Mouse (Mus musculus) T-cell, adult 2 months (primary cell): ENCODE results near the gene Sptbn4.

Experiments used
- DNase-seq: peaks from one replicate; pipeline ENCODE4 v3.0.0; 2022; ENCODE audit warnings: low spot score

The Sptbn4 gene

DNA sequence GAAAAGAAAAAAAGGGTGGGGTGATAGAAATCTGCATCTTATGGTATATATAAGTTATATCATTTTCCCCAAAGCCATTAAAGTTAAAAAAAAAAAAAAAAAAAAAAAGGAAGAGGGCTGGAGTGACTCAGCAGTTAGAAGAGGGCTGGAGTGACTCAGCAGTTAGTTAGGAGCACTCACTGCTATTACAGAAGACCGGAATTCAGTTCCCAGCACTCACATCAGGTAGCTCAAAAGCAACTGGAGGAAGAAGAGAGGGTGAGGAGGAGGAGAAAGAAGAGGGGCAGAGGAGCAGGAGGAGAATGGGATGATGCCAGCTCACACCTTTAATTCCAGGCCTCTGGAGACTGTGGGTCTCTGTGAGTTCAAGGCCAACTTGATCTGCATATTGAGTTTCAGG, 64.3 kb downstream of the Sptbn4 start:
- DNase-seq = no peak

DNA sequence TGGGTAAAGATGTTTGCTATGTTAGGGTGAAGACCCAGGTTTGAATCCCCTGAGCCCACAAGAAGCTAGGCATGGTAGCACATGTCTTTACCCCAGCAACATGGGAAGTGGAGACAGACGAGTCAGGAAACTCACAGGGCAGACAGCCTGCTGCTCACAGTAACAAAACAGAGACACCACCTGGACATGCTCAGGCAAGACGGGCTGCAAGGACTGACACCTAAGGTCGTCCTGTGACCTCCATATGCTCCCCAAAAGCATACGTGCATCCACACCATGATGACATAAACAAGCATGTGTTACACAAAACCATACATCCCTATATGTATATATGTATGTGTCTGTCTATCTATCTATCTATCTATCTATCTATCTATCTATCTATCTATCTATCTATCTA, 65.9 kb downstream of the Sptbn4 start:
- no peak for DNase-seq

DNA sequence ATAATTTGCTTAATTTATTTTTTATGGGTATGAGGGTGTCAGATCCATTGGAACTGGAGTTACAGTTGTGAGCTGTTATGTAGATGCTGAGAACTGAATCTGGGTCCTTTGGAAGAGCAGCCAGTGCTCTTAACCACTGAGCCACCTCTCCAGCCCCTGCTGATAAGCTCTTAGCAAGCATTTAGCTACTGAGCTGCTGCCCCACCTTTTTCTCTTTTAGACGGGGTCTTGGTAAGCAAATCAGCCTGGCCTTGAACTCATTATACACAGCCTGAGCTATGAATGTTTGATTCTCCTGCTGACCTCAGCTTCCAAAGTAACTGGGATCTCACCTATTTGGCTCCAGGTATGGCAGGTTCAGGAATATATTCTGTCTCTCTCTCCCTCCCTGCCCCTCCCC, 66.5 kb downstream of the Sptbn4 start:
- DNase-seq = no peak

DNA sequence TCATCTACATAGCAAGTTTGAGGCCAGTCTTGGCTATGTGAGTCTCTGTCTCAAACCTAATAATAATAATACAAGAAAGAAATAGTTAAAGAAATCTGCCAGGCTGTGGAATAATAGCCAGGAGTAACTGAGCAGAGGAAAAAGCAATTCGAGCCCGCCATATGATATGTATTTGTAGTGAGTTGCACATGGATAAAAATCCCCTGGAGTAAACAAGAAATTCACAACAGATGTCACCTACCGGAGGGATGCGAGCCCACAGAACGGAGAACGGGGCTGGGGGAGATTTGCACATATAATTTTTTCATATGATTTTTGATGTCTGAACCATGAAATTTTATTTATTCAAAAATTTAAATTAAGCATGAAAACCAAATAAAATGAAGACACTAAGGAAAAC, 67.7 kb downstream of the Sptbn4 start:
- no peak for DNase-seq

DNA sequence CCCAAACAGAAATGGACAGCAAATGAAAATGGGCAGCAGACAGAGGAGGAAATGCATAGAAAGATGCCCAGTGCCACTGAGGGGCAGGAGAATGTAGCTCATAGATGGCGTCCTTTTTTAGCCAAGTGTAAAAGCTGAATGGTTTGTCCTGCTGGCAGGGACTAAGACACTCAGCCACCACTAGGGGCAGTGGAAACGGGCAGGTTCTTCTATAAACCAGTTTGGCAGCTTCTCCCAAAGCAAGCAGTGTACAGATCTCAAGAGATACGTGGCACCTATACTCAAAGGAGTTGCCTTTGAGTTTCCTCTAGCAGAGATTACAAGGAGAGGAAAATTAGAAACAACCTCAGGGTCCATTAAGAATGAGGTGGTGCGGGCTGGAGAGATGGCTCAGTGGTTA, 69.1 kb downstream of the Sptbn4 start:
- no peak for DNase-seq

DNA sequence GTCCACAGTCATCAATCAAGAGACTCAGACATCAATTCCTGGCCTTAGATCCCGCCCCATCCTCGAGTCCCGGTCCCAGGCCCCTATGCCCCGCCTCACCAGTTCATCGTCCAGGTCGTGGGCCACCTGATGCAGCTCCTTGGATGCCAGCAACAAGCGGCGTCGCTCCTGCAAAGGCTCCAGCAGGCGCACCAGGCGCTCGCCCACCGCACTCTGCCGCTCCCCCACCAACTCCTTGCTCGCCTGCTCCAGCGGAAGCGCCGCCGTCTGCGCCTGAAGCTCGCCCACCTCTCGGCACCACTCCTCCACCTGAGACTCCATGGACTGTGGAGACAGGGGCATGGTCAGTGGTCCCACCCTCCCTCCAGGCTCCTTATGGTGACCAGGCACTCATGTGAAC, 72.2 kb downstream of the Sptbn4 start:
- no peak for DNase-seq

DNA sequence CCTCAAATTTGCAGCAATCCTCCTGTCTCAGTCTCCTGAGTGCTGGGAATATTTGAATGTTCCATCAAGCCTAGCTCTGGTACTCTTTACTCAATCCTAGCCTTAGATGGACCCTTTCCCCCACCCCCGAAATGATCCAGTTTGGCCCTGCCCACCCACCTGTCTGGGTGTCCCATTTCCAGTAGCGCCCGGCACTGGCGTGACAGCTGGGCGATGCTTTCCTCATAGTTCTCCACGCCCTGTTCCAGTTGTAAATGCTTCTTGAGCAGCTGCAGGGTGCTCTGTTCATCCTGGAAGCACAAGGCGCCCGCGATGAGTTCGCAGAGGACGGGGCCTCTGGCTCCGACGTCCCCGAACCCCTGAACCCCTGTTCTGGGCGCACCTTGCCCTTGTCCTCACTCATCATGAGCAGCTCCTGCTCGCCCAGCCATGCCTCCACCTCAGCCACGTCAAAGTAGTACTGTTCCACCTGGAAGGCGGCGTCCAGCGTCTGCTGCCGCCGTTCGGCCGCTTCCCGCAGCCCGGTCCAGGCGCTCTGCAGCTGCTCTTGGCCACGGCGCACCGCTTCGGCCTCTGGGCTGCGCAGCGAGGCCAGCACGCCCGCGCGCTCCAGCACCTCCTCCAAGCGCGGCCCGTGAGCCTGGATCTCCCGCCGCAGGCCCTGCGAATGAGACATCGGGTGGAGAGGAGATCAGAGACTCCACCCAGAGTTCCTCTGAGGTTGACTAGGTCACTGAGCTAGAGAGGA, 75.6 kb downstream of the Sptbn4 start:
- no peak for DNase-seq

DNA sequence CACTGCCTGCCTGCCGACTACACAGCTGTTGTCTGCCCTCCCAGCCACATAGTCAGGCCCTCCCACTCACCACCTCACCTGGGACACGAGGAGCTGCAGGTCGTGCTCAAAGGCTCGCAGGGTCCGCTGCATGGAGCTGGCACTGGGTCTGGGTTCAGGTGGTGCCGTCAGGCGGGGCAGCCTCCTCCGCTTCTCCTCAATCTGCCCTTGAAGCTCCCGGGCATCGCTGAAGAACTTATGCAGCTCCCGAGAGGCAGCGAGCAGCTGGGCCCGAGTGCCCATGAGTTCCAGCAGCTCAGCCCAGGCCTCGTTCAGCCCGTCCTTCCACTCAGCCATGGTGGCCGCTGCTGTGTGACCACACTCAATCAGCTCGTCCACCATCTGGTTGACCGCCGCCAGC, 78.4 kb downstream of the Sptbn4 start:
- no peak for DNase-seq

DNA sequence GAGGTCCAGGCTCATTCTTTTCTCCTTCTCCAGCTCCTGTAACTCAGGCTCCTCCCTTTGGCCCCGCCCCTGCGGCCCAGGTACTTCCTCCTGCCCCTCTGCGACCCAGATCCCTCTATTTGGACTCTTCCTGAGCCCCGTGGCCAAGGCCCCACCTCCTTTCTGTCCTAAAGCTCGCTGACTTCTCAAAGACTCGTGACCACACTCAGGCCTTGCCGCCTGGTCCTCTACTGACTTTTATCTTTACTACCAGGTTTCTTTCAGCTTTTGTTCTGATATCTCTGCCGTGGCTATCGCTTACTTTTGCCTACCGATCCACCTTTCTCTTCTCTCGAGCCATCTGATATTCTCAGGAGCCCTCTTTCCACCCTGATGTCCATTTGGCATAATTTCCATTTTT, 79.5 kb downstream of the Sptbn4 start:
- DNase-seq = no peak

DNA sequence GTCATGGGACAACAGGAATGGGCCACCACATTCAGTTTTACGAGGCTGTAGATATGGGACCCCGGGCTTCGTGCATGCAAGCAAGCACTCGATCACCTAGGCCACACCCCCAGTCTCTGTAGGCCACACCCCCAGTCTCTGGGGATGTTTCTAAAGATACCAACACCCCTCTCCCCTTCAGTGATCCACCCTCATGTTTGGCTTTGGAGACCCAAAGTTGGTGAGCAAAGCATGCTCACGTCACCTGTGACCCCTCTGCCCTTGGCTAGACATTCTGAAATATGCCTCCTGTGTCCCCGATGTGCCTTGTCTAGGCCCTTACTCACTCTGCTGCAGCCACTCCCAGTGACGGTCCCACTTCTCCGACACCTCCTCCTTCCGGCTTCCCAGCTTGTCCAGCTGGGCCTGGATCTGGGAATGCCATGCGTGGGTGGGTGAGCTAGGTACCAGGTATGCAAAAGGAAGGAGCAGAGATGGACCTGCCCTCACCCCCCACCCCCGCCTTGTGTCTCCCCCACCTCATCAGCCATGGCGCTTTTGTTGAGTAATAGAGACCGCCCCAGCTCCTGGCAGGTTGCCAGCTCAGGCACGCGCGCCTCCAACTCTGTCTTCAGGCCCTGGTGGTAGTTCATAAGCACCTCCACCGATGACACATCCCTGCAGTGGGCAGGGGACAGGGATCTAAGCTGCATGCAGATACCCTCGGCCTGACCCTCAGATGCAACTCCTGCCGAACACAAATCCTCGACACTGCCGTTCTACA, 81.2 kb downstream of the Sptbn4 start:
- no peak for DNase-seq

DNA sequence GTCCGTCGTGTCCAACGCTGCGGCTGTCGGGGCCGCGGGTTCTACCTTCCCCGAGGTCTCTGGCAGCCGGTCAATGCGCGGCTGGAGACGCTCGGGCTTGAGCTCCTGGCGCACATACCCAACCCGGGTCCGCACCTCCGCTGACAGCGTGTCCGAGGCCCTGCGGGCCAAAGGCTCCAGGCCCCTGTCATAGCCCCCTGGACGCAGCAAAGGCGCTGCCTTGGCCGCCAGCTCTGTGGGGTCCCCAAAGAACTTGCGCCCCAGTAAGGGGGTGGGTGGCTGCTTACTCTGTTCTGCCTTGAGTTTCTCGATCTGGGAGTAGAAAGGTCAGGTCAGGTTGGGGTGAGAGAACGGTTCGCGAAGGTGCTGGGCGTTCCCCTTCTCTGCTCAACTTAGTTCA, 83.1 kb downstream of the Sptbn4 start:
- DNase-seq = no peak

DNA sequence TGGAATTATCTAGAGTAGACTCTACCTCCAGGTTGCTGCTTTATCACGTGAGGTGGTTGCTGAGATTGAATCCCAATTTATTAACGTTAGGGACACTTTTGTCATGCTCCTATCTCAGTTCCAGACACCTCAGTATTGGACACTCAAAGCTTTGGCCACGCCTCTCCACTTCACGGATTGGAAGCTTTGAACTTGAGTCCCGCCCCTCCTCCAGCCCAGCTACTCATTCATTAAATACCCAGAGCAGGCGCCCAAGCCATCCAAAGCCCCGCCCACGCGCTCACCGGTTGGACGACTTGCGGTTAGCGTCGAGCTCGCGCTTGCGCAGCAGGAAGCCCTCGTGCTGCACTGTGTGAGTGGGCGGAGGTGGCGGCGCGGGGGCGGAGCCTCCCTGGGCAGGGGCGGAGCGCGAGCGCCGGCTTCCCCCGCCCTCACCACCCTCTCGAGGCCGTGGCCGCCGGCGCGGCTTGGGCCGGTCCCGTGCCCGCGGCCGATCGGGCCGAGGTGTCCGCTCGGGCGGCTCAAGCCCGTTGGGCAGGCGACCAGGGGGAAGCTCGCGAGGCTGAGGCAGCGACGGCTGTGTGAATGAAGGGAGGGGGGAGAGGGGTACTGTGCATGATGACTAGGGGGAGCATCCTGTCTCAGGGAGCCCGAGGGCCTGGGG, 86.1 kb downstream of the Sptbn4 start:
- DNase-seq = peak; percentile 94

DNA sequence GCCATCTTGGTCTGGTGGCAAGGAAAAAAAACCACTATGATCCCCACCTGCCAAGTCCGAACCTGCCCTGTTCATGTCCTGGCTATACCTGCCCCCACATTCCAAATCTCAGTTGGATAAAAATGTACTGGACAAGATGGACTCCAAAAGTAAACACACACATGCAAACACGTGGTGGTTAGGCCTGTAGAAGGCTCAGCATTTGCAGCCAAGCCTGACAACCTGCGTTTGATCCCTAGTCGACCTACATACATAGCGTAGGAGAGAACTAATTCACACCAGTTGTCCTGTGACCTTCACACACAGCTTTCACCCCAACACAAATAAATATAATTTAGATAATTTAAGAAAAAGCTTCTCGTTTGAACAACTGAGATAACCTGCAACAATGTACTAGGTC, 86.7 kb downstream of the Sptbn4 start:
- no peak for DNase-seq

DNA sequence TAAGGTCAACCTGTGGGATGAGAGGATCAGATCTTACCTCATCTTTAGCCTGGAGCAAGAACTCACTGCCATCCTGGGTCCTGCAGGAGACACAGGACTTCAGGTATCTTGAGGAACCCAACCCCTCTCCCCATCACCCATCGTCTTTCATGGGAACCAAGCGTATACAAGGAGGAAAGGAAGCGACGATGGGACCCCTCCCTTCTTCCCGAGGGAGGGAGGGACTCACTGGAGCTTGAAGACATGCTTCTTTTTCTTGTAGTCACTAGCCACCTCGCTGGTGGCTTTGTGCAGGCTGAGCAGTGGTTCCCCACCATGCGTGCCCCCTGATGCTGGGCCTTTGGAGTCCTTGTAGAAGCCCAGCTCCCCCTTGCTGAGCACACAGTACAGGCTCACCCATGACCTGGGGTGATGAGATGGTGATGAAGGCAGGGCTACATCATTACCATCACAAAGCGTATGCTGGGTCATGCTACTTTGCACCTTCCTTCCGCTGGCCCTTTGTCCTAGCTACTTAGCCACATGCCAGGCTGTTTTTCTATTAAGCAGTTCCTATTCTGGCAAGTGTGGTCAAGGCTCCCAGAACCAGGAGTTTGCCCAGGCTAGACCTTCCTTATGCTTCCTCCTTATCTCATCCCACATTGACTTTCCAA, 87.7 kb downstream of the Sptbn4 start:
- DNase-seq = no peak

DNA sequence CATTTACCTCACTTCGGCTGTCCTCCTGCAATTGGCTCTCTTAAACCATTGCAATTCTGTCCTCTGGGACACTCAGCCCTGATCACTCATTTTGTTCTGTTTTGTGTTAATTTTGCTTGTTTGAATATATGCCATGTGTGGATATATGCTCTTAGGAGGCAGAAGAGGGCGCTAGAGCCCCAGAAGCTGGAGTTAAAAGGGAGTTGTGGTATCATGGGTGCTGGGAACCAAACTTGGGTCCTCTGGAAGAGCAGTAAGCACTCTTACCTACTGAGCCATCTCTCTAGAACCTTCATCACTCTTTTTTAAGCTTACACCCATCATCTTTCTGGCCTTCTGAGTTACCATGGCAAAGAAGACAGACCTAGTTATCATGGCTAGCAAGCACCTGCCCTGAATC, 88.3 kb downstream of the Sptbn4 start:
- DNase-seq = no peak

DNA sequence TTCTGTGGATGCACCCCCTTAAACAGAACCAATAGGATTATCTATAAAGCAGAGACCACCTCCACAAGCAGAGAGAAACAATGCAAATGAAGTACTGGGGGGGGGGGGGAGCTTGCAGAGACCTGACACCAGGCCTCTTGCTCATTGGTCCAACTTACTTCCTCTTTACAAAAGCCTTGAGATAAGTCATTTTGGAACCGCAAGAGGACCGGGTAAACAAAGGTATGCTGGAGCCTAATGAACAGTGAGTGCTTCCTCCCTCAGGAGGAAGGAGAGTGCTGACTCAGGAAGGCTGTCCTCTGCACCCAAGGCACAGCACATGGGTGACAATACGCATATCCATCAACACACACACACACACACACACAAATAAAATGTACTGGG, 89.9 kb downstream of the Sptbn4 start:
- DNase-seq = no peak

DNA sequence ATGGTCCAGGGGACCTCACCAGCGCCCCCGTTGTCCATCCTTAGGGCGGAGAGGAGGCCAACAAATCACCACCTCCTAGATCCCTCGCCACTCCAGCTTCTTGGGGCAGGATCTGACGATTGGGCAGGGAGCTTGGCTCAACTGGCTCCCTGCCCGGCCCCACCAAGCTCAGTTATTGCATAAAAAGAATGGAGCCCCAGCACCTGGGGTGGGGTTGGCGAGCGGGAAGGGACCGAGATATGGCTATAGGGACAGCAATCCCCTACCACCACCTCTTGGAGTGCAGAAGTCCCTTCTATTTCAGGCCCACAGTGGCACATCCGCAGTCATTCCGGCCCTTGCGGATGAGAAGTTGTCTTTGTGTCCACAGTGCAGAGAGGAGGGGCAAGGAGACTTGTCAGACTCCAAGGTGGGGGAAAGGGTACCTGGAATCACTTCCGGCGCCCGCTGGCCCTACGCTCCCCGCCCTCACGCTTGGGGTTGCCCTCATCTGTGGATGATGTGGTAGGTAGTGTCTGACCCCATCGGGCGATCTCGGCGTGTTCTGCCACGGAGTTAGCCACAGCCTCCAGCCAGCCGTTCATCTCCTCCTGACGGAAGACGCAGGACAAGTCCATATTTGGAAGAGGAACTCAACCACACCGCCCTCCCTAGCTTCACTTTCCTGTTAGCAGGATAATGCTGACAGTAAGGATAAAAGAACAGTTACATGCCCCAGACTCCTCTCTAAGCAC, 90.5 kb downstream of the Sptbn4 start, which contains the start of gene Gm20479:
Gene Gm20479, minus strand, starts transcription at position 559 of the 734 bp plus-strand sequence.
- no peak for DNase-seq

DNA sequence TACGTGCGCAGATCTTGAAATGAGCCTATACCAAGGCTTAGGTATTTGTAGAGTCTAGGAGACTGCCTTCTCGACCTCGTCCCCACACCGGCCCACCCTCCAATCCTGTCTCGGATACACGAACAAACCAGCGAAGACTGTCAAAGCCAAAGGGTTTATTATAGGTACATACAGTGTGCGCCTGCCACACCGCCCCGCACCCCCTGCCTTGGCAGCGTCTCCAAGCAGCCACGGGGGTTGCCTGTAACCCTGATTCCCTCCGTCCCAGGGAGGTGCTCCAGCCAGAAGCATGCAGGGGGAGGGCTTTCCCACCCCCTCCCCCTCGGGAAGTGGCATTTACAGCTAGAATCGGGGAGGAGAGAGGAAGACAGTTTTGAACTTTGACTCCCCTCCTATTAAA, 91.2 kb downstream of the Sptbn4 start:
- DNase-seq = no peak

DNA sequence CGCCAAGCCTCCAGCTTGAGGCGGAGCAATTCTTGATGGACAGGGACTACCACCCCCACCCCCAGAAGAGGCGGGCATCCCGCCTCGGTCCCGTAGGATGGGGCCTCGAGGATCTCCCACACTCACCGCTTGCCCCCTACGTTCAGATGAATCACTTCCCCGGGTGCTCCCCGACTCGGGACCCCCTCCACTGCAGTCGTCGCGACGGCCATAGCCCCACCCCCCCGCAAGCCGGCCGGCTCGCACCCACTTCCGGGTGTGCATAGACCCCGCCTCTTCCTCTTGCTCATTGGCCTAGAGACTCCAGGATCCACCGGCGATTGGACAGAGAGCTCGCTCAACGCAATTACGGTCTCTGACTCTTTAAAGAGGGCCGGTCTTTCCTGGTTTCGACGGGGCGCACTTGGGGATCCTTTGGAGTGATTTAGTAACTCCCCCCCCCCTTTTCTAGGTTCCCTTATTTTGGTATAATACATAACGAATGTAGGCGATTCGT, 91.7 kb downstream of the Sptbn4 start, which contains the start of gene Shkbp1:
Gene Shkbp1, minus strand, starts transcription at position 275 of the 496 bp plus-strand sequence.
- peak; percentile 85 for DNase-seq

DNA sequence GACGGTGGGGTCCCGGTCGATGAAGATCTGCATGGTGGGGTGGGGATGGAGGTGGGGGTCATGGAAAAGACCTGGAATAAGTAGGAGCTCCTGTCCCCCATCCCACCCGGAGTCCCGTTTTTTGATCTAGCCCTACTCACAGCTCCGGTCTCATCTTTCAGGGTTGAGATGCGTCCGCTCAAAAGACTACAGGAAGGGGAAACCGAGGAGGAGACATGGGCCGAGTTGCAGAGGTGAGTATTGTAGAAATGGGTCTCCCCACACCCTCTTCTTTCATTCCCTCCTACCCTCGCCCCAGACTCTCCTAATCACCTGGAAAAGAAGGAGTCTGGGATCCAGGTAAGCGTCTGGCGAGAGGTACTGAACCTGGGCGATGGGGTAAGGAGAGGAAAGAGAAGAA, 92.2 kb downstream of the Sptbn4 start:
- no peak for DNase-seq

DNA sequence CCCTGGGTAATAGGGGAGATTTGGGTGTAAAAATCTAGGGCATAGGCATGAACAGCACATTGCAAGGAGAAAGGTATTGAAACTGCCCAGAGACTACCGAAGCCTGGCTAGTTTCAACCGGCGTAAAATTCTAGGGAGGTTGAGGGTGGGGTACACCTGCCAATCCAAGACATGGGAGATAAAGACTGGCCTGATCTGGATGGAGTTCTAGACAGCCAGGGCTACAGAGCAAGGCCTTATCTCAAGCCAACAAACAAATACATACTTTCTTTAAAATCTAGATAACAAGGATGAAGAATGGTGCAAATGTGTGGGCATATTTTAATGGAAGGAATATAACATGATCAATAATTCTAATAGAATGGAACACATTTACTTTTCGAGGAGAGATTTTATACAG, 92.7 kb downstream of the Sptbn4 start:
- DNase-seq = no peak

DNA sequence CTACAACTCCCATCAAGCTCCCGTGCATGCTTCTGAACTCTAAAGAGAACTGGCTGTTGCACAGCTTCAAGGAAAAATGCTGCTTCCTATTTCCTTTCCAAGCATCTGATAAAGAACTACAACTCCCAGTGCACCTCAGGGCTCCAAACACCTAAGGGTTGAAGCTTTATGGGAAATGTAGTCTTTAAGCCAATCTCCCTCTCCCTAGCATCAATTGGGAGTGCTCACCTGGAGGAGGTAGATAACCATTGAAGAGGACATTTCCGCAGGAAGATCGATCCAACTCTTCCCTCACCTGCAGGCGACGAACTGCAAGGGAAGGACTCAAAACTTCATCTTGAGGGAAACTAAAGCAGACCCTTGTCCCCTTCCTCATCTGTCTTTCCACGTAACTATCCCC, 93.3 kb downstream of the Sptbn4 start:
- no peak for DNase-seq
